ENCODE assay signal across 16 mouse cellular contexts in genomic region chr5:51989396-51989795, GRCm38 (mm10).
"Had no signal": no experiment of that assay in that cellular context is flagged by ENCODE, and none has a peak within 500 bp of the region (broad histone marks: within the 10 kb centered on the region; RNA-seq: fewer than 3 reads in every experiment).

No protein-coding gene starts in this region.

- ATAC-seq: lung, postnatal 0 days had no signal

- DNase-seq: kidney, adult 11 months; kidney, adult 9 months; kidney, postnatal 36 days; lung, adult 2 months; lung, postnatal 36 days; right cerebral cortex, adult 18-20 months; right cerebral cortex, postnatal 25 days; thymus, adult 18-20 months; thymus, postnatal 14 days had no signal

- H3K4me2 ChIP-seq: liver, embryonic 11.5 days; liver, embryonic 15.5 days; neural tube, embryonic 12.5 days had no signal

- H3K36me3 ChIP-seq: liver, embryonic 15.5 days; midbrain, embryonic 10.5 days; neural tube, embryonic 12.5 days had no signal

- H3K4me3 ChIP-seq: liver, embryonic 15.5 days; midbrain, embryonic 10.5 days; myocyte; neural tube, embryonic 12.5 days had no signal

- H3K27ac ChIP-seq: kidney, postnatal 0 days; liver, embryonic 15.5 days; midbrain, embryonic 10.5 days; neural tube, embryonic 12.5 days had no signal

- H3K9me3 ChIP-seq: liver, embryonic 15.5 days; midbrain, embryonic 10.5 days; neural tube, embryonic 12.5 days had no signal

- H3K9ac ChIP-seq: liver, embryonic 15.5 days; neural tube, embryonic 12.5 days had no signal

- H3K4me1 ChIP-seq: liver, embryonic 15.5 days had no signal

- H3K27me3 ChIP-seq: neural tube, embryonic 12.5 days had no signal
